Comparison of ENCODE assay signal across 7 mouse cellular contexts in the genomic region with DNA sequence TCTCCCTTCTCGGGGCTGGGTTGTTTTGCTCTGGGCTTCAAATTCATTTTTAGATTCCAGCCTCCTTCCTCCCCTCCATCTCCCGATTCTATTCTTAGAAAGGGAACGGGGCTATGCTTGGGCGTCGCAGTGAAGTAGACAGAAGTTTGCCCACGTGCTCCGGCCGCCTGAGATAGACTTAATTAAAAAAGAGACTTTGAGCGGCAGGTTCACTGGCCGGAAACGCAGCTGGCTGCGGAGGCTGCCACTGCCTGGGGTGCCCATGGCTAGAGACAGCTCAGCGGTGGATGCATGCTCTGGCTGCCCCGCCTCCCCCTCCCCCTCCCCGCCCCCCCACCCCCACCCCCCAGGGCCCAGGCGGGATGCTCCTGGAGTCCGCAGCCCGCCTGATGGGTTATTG. TPM values are rescaled to one million over a fixed set of nuclear protein-coding genes. Genes with fewer than 3 reads are reported as not detected.
DNase-seq lines count a peak whose midpoint lies in the region; ATAC-seq and TF ChIP-seq lines count a peak whose summit lies in the region.

No protein-coding gene starts in this region.

- no peak overlapping the region; the same call in 1 of the 2 replicates for H3K4me2 ChIP-seq in intestine, embryonic 14.5 days (ENCODE audit: low read length)
- H3K4me2 ChIP-seq in myocyte (ENCODE audit: low read depth): peak overlapping the region; percentile 72

- no peak overlapping the region for H3K27ac ChIP-seq in intestine, embryonic 14.5 days (ENCODE audit: low read depth)

- TF ChIP-seq POLR2A in myocyte (IDR thresholded peaks at IDR 0.05; ENCODE audit: insufficient read length, low read depth): peak; percentile 41

- peak; percentile 50; the same call in 1 of the 2 replicates for ATAC-seq in intestine, embryonic 14.5 days (replicated peaks; ENCODE audit: low FRiP score, low TSS enrichment, low read depth)

- H3K4me3 ChIP-seq in intestine, embryonic 14.5 days (ENCODE audit: low read depth, low read length): no peak overlapping the region
- H3K4me3 ChIP-seq in myocyte: no peak overlapping the region

- WGBS in intestine, embryonic 14.5 days: 2% methylated on average over 18 of the region's 18 CpGs

- peaks cover 17% of the 10 kb centered on the region for H3K4me1 ChIP-seq in intestine, embryonic 14.5 days (replicated peaks; ENCODE audit: control insufficient read depth, insufficient read depth, low read length)

- H3K27me3 ChIP-seq in intestine, embryonic 14.5 days (replicated peaks; ENCODE audit: control insufficient read depth, insufficient read depth, low read length): no peaks in the 10 kb centered on the region
- H3K27me3 ChIP-seq in myocyte (ENCODE audit: control insufficient read depth, insufficient read depth, insufficient read length): no peaks in the 10 kb centered on the region

- DNase-seq in R1 (ENCODE audit: low read depth, low spot score): peak; percentile 35
- DNase-seq in embryo, embryonic 9.5 days (ENCODE audit: extremely low spot score): peak; percentile 16
- peak; percentile 97 for DNase-seq in heart, adult 11 months
- peak; percentile 65 for DNase-seq in intestine, embryonic 14.5 days (ENCODE audit: low spot score)
- DNase-seq in left cerebral cortex, postnatal 10 days (ENCODE audit: extremely low spot score in 1 of 2, low spot score in 2 of 2): peak; percentile 71 to 74
- peak; percentile 32 for DNase-seq in thymus, postnatal 0 days (ENCODE audit: low spot score)

- intact Hi-C loops in left cerebral cortex, postnatal 10 days (cut with DNase I): no loop called here

- H3ac ChIP-seq in myocyte (ENCODE audit: control insufficient read depth, insufficient read length): no peak overlapping the region

- no peak overlapping the region for H3K9ac ChIP-seq in intestine, embryonic 14.5 days (ENCODE audit: low read length)

- no peaks in the 10 kb centered on the region for H3K36me3 ChIP-seq in intestine, embryonic 14.5 days (ENCODE audit: control insufficient read depth, insufficient read depth, low read length)
- H3K36me3 ChIP-seq in myocyte (ENCODE audit: control insufficient read depth, insufficient read depth): no peaks in the 10 kb centered on the region

- no peaks in the 10 kb centered on the region for H3K79me2 ChIP-seq in myocyte (ENCODE audit: control insufficient read depth, insufficient read depth)

- no peaks in the 10 kb centered on the region for H3K9me3 ChIP-seq in intestine, embryonic 14.5 days (ENCODE audit: control insufficient read depth, low read length)

TF ChIP-seq in myocyte, 11 proteins besides CTCF, POLR2A, EP300 and RAD21:
- TF ChIP-seq SRF (IDR thresholded peaks at IDR 0.05; ENCODE audit: control insufficient read depth, insufficient read length, low read depth): no peak
- no peak for TF ChIP-seq TCF12 (IDR thresholded peaks at IDR 0.05; ENCODE audit: insufficient read depth, poor library complexity, severe bottlenecking)
- peak; percentile 79 for TF ChIP-seq USF1 (IDR thresholded peaks at IDR 0.05; ENCODE audit: low read depth)
- TF ChIP-seq MYOG (IDR thresholded peaks at IDR 0.05; ENCODE audit: control insufficient read depth in 1 of 3, insufficient read depth in 1 of 3, insufficient read length in 2 of 3, low read depth in 2 of 3): peak in 2 of 3 experiments; percentile 54 to 64
- peak in 2 of 3 experiments; percentile 60 to 82 for TF ChIP-seq MYOD1 (IDR thresholded peaks at IDR 0.05; ENCODE audit: control insufficient read depth in 1 of 3, insufficient read length in 2 of 3, low read depth in 2 of 3)
- TF ChIP-seq E2F4 (IDR thresholded peaks at IDR 0.05; ENCODE audit: insufficient read depth): no peak
- TF ChIP-seq REST (IDR thresholded peaks at IDR 0.05; ENCODE audit: insufficient read depth, insufficient read length): no peak
- peak; percentile 28 for TF ChIP-seq TCF3 (IDR thresholded peaks at IDR 0.05; ENCODE audit: insufficient read length, low read depth)
- no peak for TF ChIP-seq POLR2AphosphoS2 (IDR thresholded peaks at IDR 0.05; ENCODE audit: insufficient read length, low read depth)
- peak; percentile 48 for TF ChIP-seq MAX (IDR thresholded peaks at IDR 0.05; ENCODE audit: low read depth)

RNA-seq across cellular contexts. Expression of a gene that starts 31.2 kb away (rescaled TPM):
- 10.4 and 12.0 TPM in 2 replicates for polyA plus RNA-seq in intestine, embryonic 14.5 days (2014; fragmentation: Nextera tagmentation; extraction: Ambion mirVana)
- total RNA-seq in left cerebral cortex, postnatal 10 days (2021): 10 to 100 TPM; 40.5 to 44.0 TPM
- polyA plus RNA-seq in myocyte (2012; fragmentation: generic; extraction: Trizol): 260 TPM
- polyA plus RNA-seq in thymus, postnatal 0 days (2015; fragmentation: Nextera tagmentation; extraction: Ambion mirVana): 3.1 and 4.2 TPM in 2 replicates

Comparison
In these comparisons a context has a peak if more than half of its experiments do, and no peak if none do; other contexts are left out.
1. DNase-seq: peak in every context shown above with its lines; median percentile 97 in heart, adult 11 months; 72 in left cerebral cortex, postnatal 10 days; 65 in intestine, embryonic 14.5 days; 35 in R1; 32 in thymus, postnatal 0 days; 16 in embryo, embryonic 9.5 days.
2. RNA of a gene that starts 31.2 kb away (polyA plus RNA-seq): 260 TPM in myocyte (single experiment); 10.4 to 12.0 TPM in intestine, embryonic 14.5 days and 3.1 to 4.2 TPM in thymus, postnatal 0 days; every median in the first group is over 10 times any median in the second.